Mouse (Mus musculus) brain, embryonic 14.5 days (tissue): Measurements from ENCODE around the gene Ccnc.

Experiments
- CTCF ChIP-seq: fragments of 200-500 bp; IDR thresholded peaks from 2 replicates; pipeline ENCODE4 v1.5.1; 2012; ENCODE audit warnings: inconsistent platforms, mild to moderate bottlenecking, moderate library complexity, borderline replicate concordance; ENCODE audit not compliant: insufficient read depth, insufficient read length; ENCODE audit errors: extremely low read depth
- POLR2A ChIP-seq: fragments of 200-500 bp; IDR thresholded peaks from 2 replicates; pipeline ENCODE4 v1.6.1; 2012; ENCODE audit warnings: mild to moderate bottlenecking, inconsistent platforms, borderline replicate concordance; ENCODE audit not compliant: poor library complexity, insufficient read depth, insufficient read length, severe bottlenecking; ENCODE audit errors: extremely low read depth

DNA sequence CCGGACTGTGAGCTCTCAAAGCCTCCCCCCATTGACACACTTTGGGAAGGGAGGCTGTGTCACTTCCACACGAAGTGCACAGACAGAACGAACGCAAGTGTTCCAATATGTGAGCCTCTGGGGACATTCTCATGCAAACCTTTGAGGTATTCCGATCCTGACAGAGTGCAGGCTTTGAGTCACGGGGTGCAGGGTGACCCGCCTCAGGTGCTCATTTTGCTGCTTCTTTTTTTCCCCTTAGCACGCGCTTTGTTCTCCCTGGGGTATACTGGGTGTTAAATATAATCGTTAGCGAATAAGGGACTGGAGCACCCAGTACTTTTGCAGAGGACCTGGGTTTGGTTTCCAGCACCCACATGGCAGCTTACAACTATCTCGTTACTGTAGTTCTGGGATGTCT is 58.8 kb downstream of the Ccnc start:
- TF ChIP-seq CTCF, result no peak
- TF ChIP-seq POLR2A, result no peak
